Mouse (Mus musculus) MEL (cell line): Measurements from ENCODE around the gene Kif1bp. TPM values are rescaled to one million over a fixed set of nuclear protein-coding genes. Genes with fewer than 3 reads are reported as not detected.

ENCODE experiments used
- DNase-seq: peaks from one replicate; pipeline ENCODE4 v3.0.0; 2011; ENCODE audit warnings: low read depth, low spot score
- H3K27ac ChIP-seq: 2 replicates; pipeline ENCODE4 v1.5.1; 2012; ENCODE audit warnings: low read depth, mild to moderate bottlenecking, control low read depth, low read length, moderate library complexity; ENCODE audit not compliant: control insufficient read depth
- H3K27me3 ChIP-seq, 2 experiments: fragments of 150-350 bp in 1 of 2; sonication (generic) in 1 of 2; 2 replicates each; pipeline ENCODE4 v1.6.1; 2012; ENCODE audit warnings: low read length in 2 of 2, mild to moderate bottlenecking in 2 of 2, improper control_type of control experiment in 1 of 2, moderate library complexity in 1 of 2; ENCODE audit not compliant: insufficient read depth in 2 of 2, control insufficient read depth in 1 of 2
- H3K36me3 ChIP-seq, 2 experiments: 2 replicates each; pipeline ENCODE4 v1.6.1; 2012 to 2014; ENCODE audit warnings: low read length in 2 of 2, improper control_type of control experiment in 1 of 2, inconsistent platforms in 1 of 2, mild to moderate bottlenecking in 1 of 2; ENCODE audit not compliant: insufficient read depth in 2 of 2, control insufficient read depth in 1 of 2
- H3K4me1 ChIP-seq, 2 experiments: fragments of 150-350 bp in 1 of 2; sonication (generic) in 1 of 2; 2 replicates each; pipeline ENCODE4 v1.6.1; 2012; ENCODE audit warnings: low read length in 2 of 2, improper control_type of control experiment in 1 of 2, mild to moderate bottlenecking in 1 of 2; ENCODE audit not compliant: insufficient read depth in 2 of 2, control insufficient read depth in 1 of 2
- H3K4me3 ChIP-seq, 2 experiments: fragments of 150-350 bp in 1 of 2; sonication (generic) in 1 of 2; 2 replicates each; pipeline ENCODE4 v1.5.1; 2012; ENCODE audit warnings: low read depth in 2 of 2, low read length in 2 of 2, mild to moderate bottlenecking in 2 of 2, moderate library complexity in 2 of 2, control low read depth in 1 of 2, improper control_type of control experiment in 1 of 2; ENCODE audit not compliant: control insufficient read depth in 1 of 2, insufficient read depth in 1 of 2
- H3K79me2 ChIP-seq: 2 replicates; pipeline ENCODE4 v1.6.1; 2012; ENCODE audit warnings: mild to moderate bottlenecking, low read length, moderate library complexity; ENCODE audit not compliant: control insufficient read depth, poor library complexity, insufficient read depth
- H3K9ac ChIP-seq: 2 replicates; pipeline ENCODE4 v1.6.1; 2012; ENCODE audit warnings: low read depth, mild to moderate bottlenecking, control low read depth, low read length, moderate library complexity; ENCODE audit not compliant: control insufficient read depth, poor library complexity, severe bottlenecking
- H3K9me3 ChIP-seq: fragments of 150-350 bp; sonication (generic); replicated peaks from 2 replicates; pipeline ENCODE4 v1.6.1; 2012; ENCODE audit warnings: mild to moderate bottlenecking, low read length, improper control_type of control experiment, moderate library complexity; ENCODE audit not compliant: insufficient read depth
- CHD1 ChIP-seq: IDR thresholded peaks from 2 replicates; pipeline ENCODE4 v1.6.1; 2012; ENCODE audit warnings: low read depth, mild to moderate bottlenecking, inconsistent platforms, low read length, improper control_type of control experiment
- CHD2 ChIP-seq: IDR thresholded peaks from 2 replicates; pipeline ENCODE4 v1.6.1; 2011; ENCODE audit warnings: low read length, improper control_type of control experiment
- CTCF ChIP-seq, 3 experiments: IDR thresholded peaks in 2 of 3; conservative IDR thresholded peaks in 1 of 3; 2 replicates each; pipeline ENCODE4 v1.5.1; 2011 to 2012; ENCODE audit warnings: low read length in 3 of 3, low read depth in 2 of 3, mild to moderate bottlenecking in 2 of 3, improper control_type of control experiment in 1 of 3, inconsistent platforms in 1 of 3, mixed read lengths in 1 of 3, moderate library complexity in 1 of 3; ENCODE audit not compliant: control insufficient read depth in 1 of 3, insufficient read depth in 1 of 3, poor library complexity in 1 of 3, severe bottlenecking in 1 of 3
- ELF1 ChIP-seq: IDR thresholded peaks from 2 replicates; pipeline ENCODE4 v1.6.1; 2014; ENCODE audit warnings: low read depth, mild to moderate bottlenecking, inconsistent platforms, low read length, improper control_type of control experiment, moderate library complexity
- GATA1 ChIP-seq: IDR thresholded peaks from 2 replicates; pipeline ENCODE4 v1.6.1; 2011; ENCODE audit warnings: low read depth, low read length, improper control_type of control experiment
- HCFC1 ChIP-seq: IDR thresholded peaks from 2 replicates; pipeline ENCODE4 v1.6.1; 2012; ENCODE audit warnings: low read depth, mild to moderate bottlenecking, inconsistent platforms, low read length, improper control_type of control experiment, moderate library complexity
- KAT2A ChIP-seq: conservative IDR thresholded peaks from 2 replicates; pipeline ENCODE4 v1.6.1; 2012; ENCODE audit warnings: low read depth, low read length, improper control_type of control experiment, inconsistent platforms
- MAFK ChIP-seq: IDR thresholded peaks from 2 replicates; pipeline ENCODE4 v1.6.1; 2011; ENCODE audit warnings: low read depth, mild to moderate bottlenecking, low read length, improper control_type of control experiment, borderline replicate concordance
- MAX ChIP-seq: IDR thresholded peaks from 2 replicates; pipeline ENCODE4 v1.6.1; 2011; ENCODE audit warnings: low read length, improper control_type of control experiment
- MAZ ChIP-seq: IDR thresholded peaks from 2 replicates; pipeline ENCODE4 v1.6.1; 2012; ENCODE audit warnings: low read depth, mild to moderate bottlenecking, inconsistent platforms, low read length, improper control_type of control experiment
- MXI1 ChIP-seq: IDR thresholded peaks from 2 replicates; pipeline ENCODE4 v1.6.1; 2011; ENCODE audit warnings: mild to moderate bottlenecking, low read depth, low read length, improper control_type of control experiment
- MYB ChIP-seq: IDR thresholded peaks from 2 replicates; pipeline ENCODE4 v1.6.1; 2011; ENCODE audit warnings: mild to moderate bottlenecking, low read depth, low read length, improper control_type of control experiment
- MYC ChIP-seq: IDR thresholded peaks from 2 replicates; pipeline ENCODE4 v1.6.1; 2011; ENCODE audit warnings: low read depth, mild to moderate bottlenecking, low read length, improper control_type of control experiment, moderate library complexity
- NELFE ChIP-seq: IDR thresholded peaks from 2 replicates; pipeline ENCODE4 v1.6.1; 2011; ENCODE audit warnings: low read depth, low read length, improper control_type of control experiment
- NRF1 ChIP-seq: IDR thresholded peaks from 2 replicates; pipeline ENCODE4 v1.6.1; 2014; ENCODE audit warnings: low read depth, mild to moderate bottlenecking, inconsistent platforms, low read length, improper control_type of control experiment, moderate library complexity; ENCODE audit not compliant: poor library complexity, insufficient read depth, severe bottlenecking
- POLR2A ChIP-seq, 2 experiments: IDR thresholded peaks; 2 replicates each; pipeline ENCODE4 v1.6.1; 2011 to 2012; ENCODE audit warnings: low read length in 2 of 2, mild to moderate bottlenecking in 2 of 2, control low read depth in 1 of 2, improper control_type of control experiment in 1 of 2, low read depth in 1 of 2, moderate library complexity in 1 of 2; ENCODE audit not compliant: control insufficient read depth in 1 of 2, insufficient read depth in 1 of 2, poor library complexity in 1 of 2
- POLR2AphosphoS2 ChIP-seq: IDR thresholded peaks from 2 replicates; pipeline ENCODE4 v1.6.1; 2011; ENCODE audit warnings: low read length, improper control_type of control experiment
- POLR2AphosphoS5 ChIP-seq: IDR thresholded peaks from 2 replicates; pipeline ENCODE4 v1.6.1; 2012; ENCODE audit warnings: low read depth, borderline replicate concordance, mild to moderate bottlenecking, inconsistent platforms, low read length, moderate library complexity, mixed read lengths
- SIN3A ChIP-seq: IDR thresholded peaks from 2 replicates; pipeline ENCODE4 v1.6.1; 2012; ENCODE audit warnings: low read length, improper control_type of control experiment, inconsistent platforms
- TBP ChIP-seq: IDR thresholded peaks from 2 replicates; pipeline ENCODE4 v1.8.0; 2011; ENCODE audit warnings: low read depth, low read length, improper control_type of control experiment
- TCF12 ChIP-seq: IDR thresholded peaks from 2 replicates; pipeline ENCODE4 v1.6.1; 2014; ENCODE audit warnings: low read depth, mild to moderate bottlenecking, inconsistent platforms, low read length, improper control_type of control experiment, moderate library complexity
- UBTF ChIP-seq: IDR thresholded peaks from 2 replicates; pipeline ENCODE4 v1.6.1; 2012; ENCODE audit warnings: low read depth, mild to moderate bottlenecking, inconsistent platforms, low read length, improper control_type of control experiment, moderate library complexity, borderline replicate concordance; ENCODE audit not compliant: insufficient read depth
- USF2 ChIP-seq, 2 experiments: IDR thresholded peaks; 2 replicates each; pipeline ENCODE4 v1.6.1; 2011 to 2012; ENCODE audit warnings: improper control_type of control experiment in 2 of 2, low read length in 2 of 2, borderline replicate concordance in 1 of 2, inconsistent platforms in 1 of 2, low read depth in 1 of 2, mild to moderate bottlenecking in 1 of 2; ENCODE audit not compliant: insufficient read depth in 1 of 2
- ZC3H11A ChIP-seq: IDR thresholded peaks from 2 replicates; pipeline ENCODE4 v1.6.1; 2012; ENCODE audit warnings: low read depth, mild to moderate bottlenecking, inconsistent platforms, low read length, improper control_type of control experiment
- ZKSCAN1 ChIP-seq: IDR thresholded peaks from 2 replicates; pipeline ENCODE4 v1.6.1; 2012; ENCODE audit warnings: low read depth, mild to moderate bottlenecking, inconsistent platforms, low read length, improper control_type of control experiment, moderate library complexity
- ZMIZ1 ChIP-seq: IDR thresholded peaks from 2 replicates; pipeline ENCODE4 v1.6.1; 2012; ENCODE audit warnings: low read depth, mild to moderate bottlenecking, inconsistent platforms, low read length, improper control_type of control experiment, moderate library complexity
- ZNF384 ChIP-seq: IDR thresholded peaks from 2 replicates; pipeline ENCODE4 v1.6.1; 2012; ENCODE audit warnings: low read depth, mild to moderate bottlenecking, inconsistent platforms, low read length, improper control_type of control experiment
- polyA plus RNA-seq, 2 experiments: library from polyadenylated mRNA; stranded (reverse) in 1 of 2; unstranded in 1 of 2; fragments of >175 nt in 1 of 2; fragments of >200 nt in 1 of 2; gene quantifications; 2 replicates each; pipeline versions ENCODE4 v1.2.1 to v1.2.4; 2012; ENCODE audit warnings: low replicate concordance in 2 of 2, low read depth in 1 of 2; ENCODE audit not compliant: insufficient read length in 2 of 2, insufficient read depth in 1 of 2, missing spikeins in 1 of 2
- total RNA-seq: library from RNA; depleted of rRNA; stranded (reverse); fragments of 300-350 nt; gene quantifications from 2 replicates; pipeline ENCODE4 v1.2.3, GENCODE M21; 2012; rRNA removed

Kif1bp gene
- total RNA-seq (17.3 and 17.6 TPM in 2 replicates), polyA plus RNA-seq (100 to 1,000 TPM in 1 of 2 experiments, 10 to 100 TPM in 1; 24.7 to 177 TPM)

DNA sequence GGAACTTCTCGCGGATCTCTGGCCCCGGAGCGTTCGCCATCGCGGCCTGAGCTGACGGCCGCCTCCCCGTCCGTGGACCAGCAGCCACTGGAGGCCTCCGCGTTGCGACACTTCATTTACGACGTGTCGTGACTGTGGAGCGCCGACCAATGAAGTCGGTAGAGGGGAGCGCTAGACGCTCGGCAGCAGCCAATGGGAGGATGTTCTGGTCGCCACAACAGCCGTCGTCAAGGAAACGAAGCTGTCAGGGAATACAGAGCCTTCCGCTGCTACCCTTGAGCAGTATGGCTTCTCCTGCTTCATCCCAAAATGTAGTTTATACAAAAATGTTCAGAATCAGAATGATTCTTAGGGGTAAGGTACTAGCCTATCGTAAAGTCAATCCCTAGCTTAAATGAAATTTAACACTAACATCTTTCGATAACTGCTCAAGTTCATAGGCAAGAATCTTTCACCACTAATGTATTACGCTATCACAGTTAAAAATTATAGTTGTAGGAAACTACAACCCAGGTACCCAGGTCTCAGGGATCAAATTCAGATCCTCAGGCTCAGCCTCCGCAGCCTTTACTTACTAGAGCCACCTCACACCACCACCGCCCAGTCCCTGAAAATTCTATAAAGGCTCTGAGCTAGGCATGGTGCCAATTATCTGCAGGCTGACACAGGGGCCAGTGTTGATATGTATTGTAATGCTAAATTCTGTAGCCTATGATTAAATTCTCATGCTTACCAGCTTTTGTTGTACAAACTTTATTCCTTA lies at the start of gene Kif1bp:
Kif1bp (minus strand) TSS at position 120 of the 763 bp plus-strand sequence.
- Histone ChIP-seq H3K4me1 (peaks cover 0 to 2% of the 10 kb centered on the region in 2 experiments; a peak in 1 of 4 replicates), H3K79me2 (peaks cover 15% of the 10 kb centered on the region), H3K36me3 (peaks cover 21% of the 10 kb centered on the region in 2 experiments), H3K27ac (peak within 1 kb of the TSS; percentile 48), H3K9ac (peak within 1 kb of the TSS; percentile 78), H3K27me3 (no peaks in the 10 kb centered on the region), H3K9me3 (no peaks in the 10 kb centered on the region), H3K4me3 (peak within 1 kb of the TSS; percentile 65 to 68)
- peak; percentile 99 for DNase-seq
- TF ChIP-seq TBP (peak; percentile 46; the same call in 1 of the 2 replicates), ZNF384 (no peak), ZC3H11A (no peak), NELFE (peak; percentile 90), ELF1 (peak; percentile 91), HCFC1 (peak; percentile 94), UBTF (0 out of 2 replicates have a peak, but pooled peaks have one; percentile 45), POLR2AphosphoS5 (no peak), MYB (no peak), TCF12 (peak; percentile 68; the same call in 1 of the 2 replicates), POLR2A (IDR thresholded peaks at IDR 0.05; ENCODE audit: control insufficient read depth in 1 of 2, insufficient read depth in 1 of 2, low read depth in 1 of 2, low read length in 2 of 2, poor library complexity in 1 of 2) (peak in 1 of 2 experiments; percentile 83; a peak in 1 of 4 replicates), GATA1 (no peak), CHD2 (no peak; the same call in none of the 2 replicates), ZKSCAN1 (no peak), ZMIZ1 (peak; percentile 82), MXI1 (no peak), POLR2AphosphoS2 (peak; percentile 85), SIN3A (peak; percentile 95), KAT2A (peak; percentile 92), CHD1 (no peak)

GRCm38 (mm10) chr10:62604161-62604560 lies 25.9 kb upstream of the Kif1bp start:
- peak overlapping the region; percentile 77 for H3K27ac ChIP-seq
- H3K36me3 ChIP-seq = peaks cover 6 to 15% of the 10 kb centered on the region in 2 experiments
- H3K27me3 ChIP-seq = no peaks in the 10 kb centered on the region
- no peaks in the 10 kb centered on the region for H3K9me3 ChIP-seq
- DNase-seq = peak; percentile 56
- peak overlapping the region; percentile 70 to 72 for H3K4me3 ChIP-seq
- peak overlapping the region; percentile 98 for H3K9ac ChIP-seq
- peaks cover 0 to 11% of the 10 kb centered on the region in 2 experiments; a peak in 2 of 4 replicates for H3K4me1 ChIP-seq
- H3K79me2 ChIP-seq = peaks cover 32% of the 10 kb centered on the region
- TF ChIP-seq ZKSCAN1 (no peak), MYC (peak; percentile 69; the same call in 1 of the 2 replicates), TBP (peak; percentile 94), CHD2 (no peak), CHD1 (no peak), POLR2AphosphoS2 (no peak), GATA1 (0 out of 2 replicates have a peak, but pooled peaks have one; percentile 10), USF2 (IDR thresholded peaks at IDR 0.05; ENCODE audit: borderline replicate concordance in 1 of 2, insufficient read depth in 1 of 2, low read depth in 1 of 2, low read length in 2 of 2) (no peak), MAX (no peak), SIN3A (no peak), TCF12 (no peak), NRF1 (no peak), KAT2A (no peak), MXI1 (peak; percentile 21; the same call in 1 of the 2 replicates), MAZ (no peak), ZMIZ1 (no peak), MAFK (0 out of 2 replicates have a peak, but pooled peaks have one; percentile 39), ZNF384 (no peak), POLR2A (IDR thresholded peaks at IDR 0.05; ENCODE audit: control insufficient read depth in 1 of 2, insufficient read depth in 1 of 2, low read depth in 1 of 2, low read length in 2 of 2, poor library complexity in 1 of 2) (no peak), CTCF (IDR thresholded peaks at IDR 0.05 in 2 of 3, conservative IDR thresholded peaks at IDR 0.05 in 1 of 3; ENCODE audit: control insufficient read depth in 1 of 3, insufficient read depth in 1 of 3, low read depth in 2 of 3, low read length in 3 of 3, poor library complexity in 1 of 3, severe bottlenecking in 1 of 3) (peak; percentile 15 to 34 (median 31); a peak in 2 of 6 replicates)
